Mouse (Mus musculus) ES-Bruce4 (cell line): ENCODE results near the gene Cacna1d. TPM values are rescaled to one million over a fixed set of nuclear protein-coding genes. Genes with fewer than 3 reads are reported as not detected.

Source experiments
- H3K27ac ChIP-seq: 2 replicates; pipeline ENCODE4 v1.5.1; 2012; ENCODE audit warnings: low read length, inconsistent platforms; ENCODE audit not compliant: insufficient read depth
- H3K27me3 ChIP-seq: 2 replicates; pipeline ENCODE4 v1.6.1; 2012; ENCODE audit warnings: mild to moderate bottlenecking, low read length, inconsistent platforms; ENCODE audit not compliant: control insufficient read depth, poor library complexity, insufficient read depth, severe bottlenecking
- H3K36me3 ChIP-seq: 2 replicates; pipeline ENCODE4 v1.6.1; 2012; ENCODE audit warnings: inconsistent platforms, mild to moderate bottlenecking, low read length, moderate library complexity; ENCODE audit not compliant: control insufficient read depth, poor library complexity, insufficient read depth, severe bottlenecking
- H3K4me1 ChIP-seq: one replicate; pipeline ENCODE4 v1.8.1; 2011; ENCODE audit warnings: low read length; ENCODE audit not compliant: control insufficient read depth, insufficient read depth
- H3K4me3 ChIP-seq: 2 replicates; pipeline ENCODE4 v1.5.1; 2011; ENCODE audit warnings: low read depth, mild to moderate bottlenecking, low read length
- H3K9ac ChIP-seq: 2 replicates; pipeline ENCODE4 v1.6.1; 2012; ENCODE audit warnings: low read depth, mild to moderate bottlenecking, inconsistent platforms; ENCODE audit not compliant: poor library complexity, severe bottlenecking
- H3K9me3 ChIP-seq: replicated peaks from 2 replicates; pipeline ENCODE4 v1.6.1; 2012; ENCODE audit warnings: mild to moderate bottlenecking, low read length, inconsistent platforms; ENCODE audit not compliant: control insufficient read depth, poor library complexity, insufficient read depth, severe bottlenecking
- CTCF ChIP-seq: IDR thresholded peaks from one replicate; pipeline ENCODE4 v1.8.1; 2011; ENCODE audit warnings: low read depth, low read length
- EP300 ChIP-seq: IDR thresholded peaks from 2 replicates; pipeline ENCODE4 v1.6.1; 2011; ENCODE audit warnings: low read depth, low read length; ENCODE audit not compliant: insufficient read depth
- POLR2A ChIP-seq: IDR thresholded peaks from one replicate; pipeline ENCODE4 v1.8.1; 2011; ENCODE audit warnings: low read length; ENCODE audit not compliant: insufficient read depth
- polyA plus RNA-seq: library from polyadenylated mRNA; stranded (reverse); fragments of >200 nt; gene quantifications from 2 replicates; pipeline ENCODE4 v1.2.4, GENCODE M21; 2011; ENCODE audit warnings: low read depth; ENCODE audit not compliant: missing spikeins, insufficient read depth, insufficient read length

The Cacna1d gene
- polyA plus RNA-seq, 1 experiment = 0.24 TPM

DNA sequence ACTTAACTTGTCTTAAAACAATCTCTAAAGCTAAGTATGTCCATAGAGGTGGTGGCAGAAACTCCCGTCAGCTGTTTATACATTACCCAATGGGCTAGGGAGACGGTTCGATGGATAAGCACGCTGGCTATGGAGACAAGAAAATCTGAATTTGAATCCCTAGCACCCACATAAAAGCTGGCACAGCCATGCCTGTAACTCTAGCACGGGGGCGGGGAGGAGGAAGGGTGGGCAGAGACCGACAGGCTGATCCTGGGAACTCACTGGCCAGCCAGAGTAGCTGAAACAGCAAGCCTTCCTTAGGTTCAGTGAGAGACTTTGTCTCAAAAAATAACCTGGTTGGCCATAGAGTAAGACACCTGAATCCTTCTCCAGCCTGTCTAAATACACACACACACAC is 33.8 kb downstream of the Cacna1d start:
- Histone ChIP-seq H3K9me3 (no peaks in the 10 kb centered on the region), H3K27me3 (no peaks in the 10 kb centered on the region), H3K4me1 (no peaks in the 10 kb centered on the region), H3K27ac (no peak overlapping the region), H3K36me3 (no peaks in the 10 kb centered on the region), H3K4me3 (no peak overlapping the region), H3K9ac (no peak overlapping the region)
- no peak for TF ChIP-seq EP300
- no peak for TF ChIP-seq POLR2A
- no peak for TF ChIP-seq CTCF

DNA sequence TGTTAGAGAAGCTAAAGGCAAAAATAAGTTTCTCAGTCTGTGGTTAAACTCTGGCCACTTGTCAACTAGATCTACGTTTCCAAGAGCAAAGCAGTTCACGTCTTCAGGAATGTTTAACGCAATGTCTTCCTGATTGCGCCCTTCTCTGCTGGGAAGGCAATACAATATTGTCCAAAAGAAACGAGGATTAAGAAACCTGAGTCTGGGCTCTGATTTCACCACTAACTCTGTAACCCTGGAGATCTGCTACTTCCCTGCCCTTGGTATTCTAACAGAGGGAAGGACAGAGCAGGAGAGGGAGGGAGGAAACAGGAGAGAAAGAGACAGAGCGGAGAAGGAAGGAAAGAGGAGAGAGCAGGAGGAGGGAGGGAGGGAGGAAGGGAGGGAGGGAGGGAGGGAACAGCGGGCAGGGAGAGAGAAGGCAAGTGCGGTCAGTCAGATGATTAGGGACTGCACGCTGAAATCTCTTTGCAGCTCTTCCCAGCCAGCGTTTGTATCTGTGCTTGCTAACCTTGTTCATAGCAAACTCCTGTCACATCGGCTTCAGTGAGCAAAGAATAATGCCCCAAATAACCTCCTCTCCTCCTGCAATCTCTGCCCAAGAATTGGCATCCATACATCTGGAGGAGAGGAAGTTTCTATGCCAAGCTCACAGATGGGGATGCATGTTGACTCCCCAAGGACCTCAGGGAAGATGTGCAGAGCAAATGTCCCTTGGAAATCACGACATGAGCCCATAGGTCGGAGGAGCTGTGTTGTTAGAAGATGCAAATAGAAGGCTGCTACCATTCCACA is 35.3 kb downstream of the Cacna1d start:
- no peak overlapping the region for H3K27ac ChIP-seq
- no peak overlapping the region for H3K9ac ChIP-seq
- H3K36me3 ChIP-seq = no peaks in the 10 kb centered on the region
- H3K4me1 ChIP-seq = no peaks in the 10 kb centered on the region
- no peak overlapping the region for H3K4me3 ChIP-seq
- H3K27me3 ChIP-seq = no peaks in the 10 kb centered on the region
- H3K9me3 ChIP-seq = no peaks in the 10 kb centered on the region
- no peak for TF ChIP-seq CTCF
- TF ChIP-seq EP300 = no peak
- TF ChIP-seq POLR2A = no peak

DNA sequence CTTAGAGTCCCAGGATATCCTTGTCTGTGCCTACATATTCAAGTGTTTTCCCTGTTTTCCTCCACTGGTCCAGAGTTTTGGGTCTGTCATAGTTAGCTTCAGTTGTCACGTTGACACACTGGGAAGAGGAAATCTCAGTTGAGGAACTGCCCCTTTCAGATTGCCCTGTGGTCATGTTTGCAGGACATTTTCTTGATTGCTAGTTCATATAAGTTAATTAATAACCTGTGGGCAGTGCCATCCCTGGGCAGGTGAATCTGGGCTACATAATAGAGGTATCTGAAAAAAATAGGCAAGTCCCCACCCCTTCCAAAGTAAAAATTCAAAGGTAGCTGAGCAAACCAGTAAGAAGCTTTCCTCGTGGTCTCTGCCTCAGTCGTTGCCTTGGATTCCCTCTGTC is 51.3 kb downstream of the Cacna1d start:
- Histone ChIP-seq H3K36me3 (no peaks in the 10 kb centered on the region), H3K4me3 (no peak overlapping the region), H3K9ac (no peak overlapping the region), H3K27ac (no peak overlapping the region), H3K4me1 (no peaks in the 10 kb centered on the region), H3K9me3 (no peaks in the 10 kb centered on the region), H3K27me3 (no peaks in the 10 kb centered on the region)
- TF ChIP-seq POLR2A = no peak
- no peak for TF ChIP-seq CTCF
- no peak for TF ChIP-seq EP300

DNA sequence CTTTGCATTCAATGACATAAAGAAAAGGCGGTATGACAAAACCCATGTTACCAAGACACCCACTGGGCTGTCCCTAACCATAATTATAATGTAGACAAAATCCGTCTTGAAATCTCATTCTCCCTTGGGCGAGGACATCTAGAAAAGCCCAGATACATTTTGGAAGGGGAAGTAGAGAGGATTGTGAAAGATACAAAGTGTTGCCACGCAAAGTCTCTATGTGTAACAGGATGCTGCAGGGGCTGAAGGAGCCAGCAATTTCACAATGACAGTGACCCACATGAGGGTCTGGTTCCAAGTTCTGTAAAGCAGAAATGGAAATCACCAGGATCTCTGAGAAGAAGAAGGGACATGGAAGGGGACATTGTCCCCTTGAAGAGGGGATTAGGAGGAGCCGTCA is 55.9 kb downstream of the Cacna1d start:
- no peak overlapping the region for H3K9ac ChIP-seq
- H3K36me3 ChIP-seq = no peaks in the 10 kb centered on the region
- no peaks in the 10 kb centered on the region for H3K9me3 ChIP-seq
- H3K4me1 ChIP-seq = no peaks in the 10 kb centered on the region
- no peak overlapping the region for H3K27ac ChIP-seq
- H3K27me3 ChIP-seq = no peaks in the 10 kb centered on the region
- TF ChIP-seq CTCF (no peak), POLR2A (no peak), EP300 (no peak)
- no peak overlapping the region for H3K4me3 ChIP-seq

DNA sequence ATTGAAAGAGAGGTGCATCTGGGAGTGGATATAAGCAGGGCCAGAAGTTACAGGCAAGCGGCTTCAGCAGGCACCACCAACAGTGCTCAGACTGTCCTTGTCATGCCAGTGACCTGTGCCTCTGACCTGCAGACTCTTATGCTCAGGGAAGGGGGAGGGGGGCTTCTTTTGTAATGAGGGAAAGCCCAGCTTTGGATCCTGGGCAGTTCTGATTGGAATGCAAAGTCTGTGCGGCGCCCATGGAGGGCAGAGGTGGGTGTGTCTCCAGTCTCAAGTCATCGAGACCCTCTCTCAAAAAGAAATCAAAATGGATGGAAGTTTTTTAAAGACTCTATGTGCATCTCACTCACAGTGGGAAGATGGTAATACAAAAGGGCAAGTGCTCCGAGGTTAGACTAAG is 60.8 kb downstream of the Cacna1d start:
- no peaks in the 10 kb centered on the region for H3K36me3 ChIP-seq
- no peaks in the 10 kb centered on the region for H3K4me1 ChIP-seq
- TF ChIP-seq POLR2A = no peak
- TF ChIP-seq EP300 = 0 out of 2 replicates have a peak, but pooled peaks have one; percentile 24
- TF ChIP-seq CTCF = no peak

DNA sequence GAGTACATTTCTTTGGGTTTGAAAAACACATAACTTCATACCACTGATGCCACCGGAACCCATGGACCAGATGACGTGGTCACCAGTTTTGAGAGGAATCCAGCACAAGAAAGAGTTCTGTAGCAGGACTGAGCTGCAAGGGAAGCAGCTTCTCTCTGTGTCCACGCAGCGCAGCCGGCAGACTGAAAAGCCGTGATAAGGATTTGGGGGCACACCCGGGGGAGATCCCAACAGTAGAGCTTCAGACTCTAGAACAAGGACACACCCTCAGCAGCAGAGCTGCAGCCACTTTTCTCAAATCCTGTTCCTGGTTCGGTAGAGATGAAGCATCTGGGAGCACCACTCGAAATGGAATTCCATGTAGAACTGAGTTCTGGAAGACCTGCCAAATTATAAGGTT is 61.2 kb downstream of the Cacna1d start:
- Histone ChIP-seq H3K4me1 (no peaks in the 10 kb centered on the region), H3K4me3 (no peak overlapping the region), H3K9me3 (no peaks in the 10 kb centered on the region), H3K9ac (no peak overlapping the region), H3K27me3 (no peaks in the 10 kb centered on the region), H3K36me3 (no peaks in the 10 kb centered on the region), H3K27ac (no peak overlapping the region)
- TF ChIP-seq EP300 (no peak), CTCF (no peak), POLR2A (no peak)

More for the DNA sequence above, 60.8 kb downstream of the Cacna1d start:
- Histone ChIP-seq H3K9me3 (no peaks in the 10 kb centered on the region), H3K4me3 (no peak overlapping the region), H3K9ac (no peak overlapping the region), H3K27ac (no peak overlapping the region; the same call in 1 of the 2 replicates), H3K27me3 (no peaks in the 10 kb centered on the region)
